Mouse (Mus musculus) intestine, embryonic 16.5 days (tissue): ENCODE results near the gene Fam161a. TPM values are rescaled to one million over a fixed set of nuclear protein-coding genes. Genes with fewer than 3 reads are reported as not detected.

Experiments used
- ATAC-seq: fragments of 200-750 bp; cut with Nextera tagmentation; 2 replicates; pipeline ENCODE4 v1.8.0; 2017; ENCODE audit warnings: moderate TSS enrichment, moderate library complexity
- H3K27ac ChIP-seq: fragments of 300-500 bp; sonication (generic); 2 replicates; pipeline ENCODE4 v1.5.1; 2014; ENCODE audit warnings: mild to moderate bottlenecking, low read length
- H3K27me3 ChIP-seq: fragments of 300-500 bp; sonication (generic); replicated peaks from 2 replicates; pipeline ENCODE4 v1.6.1; 2014; ENCODE audit warnings: low read length, control low read depth, mixed read lengths; ENCODE audit not compliant: control insufficient read depth, insufficient read depth
- H3K36me3 ChIP-seq: fragments of 300-500 bp; sonication (generic); 2 replicates; pipeline ENCODE4 v1.6.1; 2014; ENCODE audit warnings: low read length, control low read depth; ENCODE audit not compliant: control insufficient read depth, insufficient read depth
- H3K4me1 ChIP-seq: fragments of 300-500 bp; sonication (generic); 2 replicates; pipeline ENCODE4 v1.6.1; 2014; ENCODE audit warnings: low read length, control low read depth, mixed read lengths; ENCODE audit not compliant: control insufficient read depth, insufficient read depth
- H3K4me2 ChIP-seq: fragments of 300-500 bp; sonication (generic); 2 replicates; pipeline ENCODE4 v1.6.1; 2014; ENCODE audit warnings: low read depth, low read length, control low read depth
- H3K4me3 ChIP-seq: fragments of 300-500 bp; sonication (generic); 2 replicates; pipeline ENCODE4 v1.5.1; 2014; ENCODE audit warnings: mild to moderate bottlenecking, low read length
- H3K9ac ChIP-seq: fragments of 300-500 bp; sonication (generic); 2 replicates; pipeline ENCODE4 v1.6.1; 2014; ENCODE audit warnings: low read depth, low read length
- H3K9me3 ChIP-seq: fragments of 300-500 bp; sonication (generic); 2 replicates; pipeline ENCODE4 v1.6.1; 2016; ENCODE audit warnings: low read length, control low read depth; ENCODE audit not compliant: control insufficient read depth
- WGBS: fragments of 180-500 bp; shearing (Covaris S2); extraction: QIAGEN DNeasy Blood & Tissue Kit; methylation state at CpG from one replicate; pipeline ENCODE4 v1.1.7; 2014; 5-methylcytosine and 5-hydroxymethylcytosine counted together
- polyA plus RNA-seq: library from polyadenylated mRNA; unstranded; fragments of >200 nt; fragmentation: Nextera tagmentation; extraction: Ambion mirVana; gene quantifications from 2 replicates; pipeline ENCODE4 v1.2.1, GENCODE M21; 2015

The Fam161a gene
- polyA plus RNA-seq, 1 experiment from 2014 or later = 2.7 TPM

DNA sequence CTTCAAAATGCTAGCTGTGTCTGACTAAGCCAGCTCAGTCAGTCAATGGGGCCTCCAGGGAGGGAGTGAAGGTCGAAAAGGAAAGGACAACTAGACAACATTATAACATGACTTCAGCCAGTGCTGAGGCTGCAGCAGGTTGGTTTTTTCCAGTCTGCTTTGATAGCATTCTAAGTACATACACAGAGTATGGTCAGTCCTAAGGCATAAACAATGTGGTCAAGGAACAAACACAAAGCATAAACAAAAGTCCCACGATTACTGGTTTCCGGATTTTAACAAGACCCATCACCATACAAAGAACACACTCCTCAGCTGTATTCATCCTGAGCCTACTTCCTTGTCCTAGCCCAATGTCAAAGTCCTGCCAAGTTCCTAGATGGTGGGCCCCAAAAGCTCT is 21.8 kb upstream of the Fam161a start:
- Histone ChIP-seq H3K4me1 (peaks cover 6% of the 10 kb centered on the region), H3K4me2 (no peak overlapping the region), H3K4me3 (no peak overlapping the region), H3K36me3 (no peaks in the 10 kb centered on the region), H3K9ac (no peak overlapping the region), H3K27me3 (no peaks in the 10 kb centered on the region), H3K9me3 (no peaks in the 10 kb centered on the region), H3K27ac (no peak overlapping the region)
- ATAC-seq = no peak
- 70% methylated on average over 3 of the region's 3 CpGs for WGBS

- WGBS = 39% methylated on average over 2 of the region's 2 CpGs
- Histone ChIP-seq H3K36me3 (no peaks in the 10 kb centered on the region), H3K27ac (no peak overlapping the region), H3K9ac (no peak overlapping the region), H3K4me1 (peaks cover 5% of the 10 kb centered on the region), H3K27me3 (no peaks in the 10 kb centered on the region), H3K4me2 (no peak overlapping the region), H3K9me3 (no peaks in the 10 kb centered on the region), H3K4me3 (no peak overlapping the region)
- ATAC-seq = no peak
Measured at GRCm38 (mm10) chr11:22987357-22987756, 20.0 kb upstream of the Fam161a start.

DNA sequence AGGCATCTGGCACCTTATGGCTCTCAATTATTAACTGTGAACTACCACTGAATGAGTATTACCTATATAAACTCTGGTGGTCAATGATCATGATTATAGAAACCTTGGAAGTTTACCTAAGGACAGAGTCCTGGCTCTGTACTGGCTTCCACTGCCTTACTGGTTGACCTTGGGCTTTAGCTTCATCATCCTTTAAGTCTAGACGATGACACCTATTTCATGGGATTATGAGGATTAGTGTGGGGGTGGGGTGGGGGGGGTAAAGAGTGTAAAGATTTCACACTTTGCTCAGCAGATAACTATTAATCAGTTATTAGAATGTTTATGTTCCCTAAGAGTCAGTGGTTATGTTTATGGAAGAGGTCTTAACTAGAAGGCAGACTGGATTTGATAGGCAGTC is 17.5 kb upstream of the Fam161a start:
- no peaks in the 10 kb centered on the region for H3K27me3 ChIP-seq
- H3K4me1 ChIP-seq = peaks cover 5% of the 10 kb centered on the region
- peak overlapping the region; percentile 93 for H3K27ac ChIP-seq
- WGBS = 35% methylated on average over 1 of the region's 1 CpGs
- peak overlapping the region; percentile 88 for H3K4me3 ChIP-seq
- peaks cover 3% of the 10 kb centered on the region; the same call in 1 of the 2 replicates for H3K36me3 ChIP-seq
- no peaks in the 10 kb centered on the region for H3K9me3 ChIP-seq
- peak overlapping the region; percentile 93 for H3K9ac ChIP-seq
- peak overlapping the region; percentile 82 for H3K4me2 ChIP-seq
- 0 out of 2 replicates have a peak, but pooled peaks have one; percentile 6 for ATAC-seq

DNA sequence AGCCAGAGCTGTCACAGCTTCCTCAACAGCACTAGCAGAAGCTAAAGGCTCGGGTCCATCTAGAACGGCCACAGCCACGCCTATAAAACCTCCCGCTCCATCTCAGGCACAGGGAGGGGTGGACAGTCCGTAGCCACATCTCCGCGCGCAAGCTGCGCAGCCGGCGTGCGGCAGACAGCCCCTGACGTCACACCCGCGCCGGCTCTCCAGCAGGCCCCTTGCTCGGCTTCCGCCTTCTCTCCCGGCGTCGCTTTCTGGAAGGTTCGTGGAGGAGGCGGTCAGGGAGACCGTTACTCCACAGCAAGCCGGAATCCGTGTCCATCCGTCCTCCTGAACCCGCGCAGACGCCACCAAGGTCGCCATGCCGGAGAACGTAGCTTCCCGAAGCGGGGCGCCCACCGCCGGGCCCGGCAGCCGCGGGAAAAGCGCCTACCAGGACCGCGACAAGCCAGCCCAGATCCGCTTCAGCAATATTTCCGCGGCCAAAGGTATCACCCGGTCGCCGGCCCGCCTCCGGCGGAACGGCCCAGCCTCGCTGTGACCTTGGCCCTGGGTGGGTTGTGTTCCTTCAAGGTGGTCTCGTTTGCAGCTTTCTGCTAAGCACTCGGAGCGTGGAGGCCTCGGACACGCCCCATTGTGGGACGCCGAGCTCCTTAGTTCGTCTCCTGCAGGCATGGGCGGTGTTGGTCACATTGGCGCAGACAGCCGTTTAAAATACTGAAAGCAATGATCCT is 16.8 kb upstream of the Fam161a start, which contains the start of gene Cct4:
Gene Cct4 (plus strand): TSS at position 127 of the 734 bp plus-strand sequence.
- peaks cover 5% of the 10 kb centered on the region for H3K4me1 ChIP-seq
- H3K9ac ChIP-seq = peak within 1 kb of the TSS; percentile 93
- no peaks in the 10 kb centered on the region for H3K27me3 ChIP-seq
- peak; percentile 99 for ATAC-seq
- peak within 1 kb of the TSS; percentile 82 for H3K4me2 ChIP-seq
- WGBS = under 1% methylated on average over 66 of the region's 66 CpGs
- no peaks in the 10 kb centered on the region for H3K9me3 ChIP-seq
- H3K36me3 ChIP-seq = peaks cover 3% of the 10 kb centered on the region; the same call in 1 of the 2 replicates
- peak within 1 kb of the TSS; percentile 88 for H3K4me3 ChIP-seq
- peak within 1 kb of the TSS; percentile 93 for H3K27ac ChIP-seq

- H3K27ac ChIP-seq = no peak overlapping the region
- 8% methylated on average over 14 of the region's 14 CpGs for WGBS
- no peaks in the 10 kb centered on the region for H3K9me3 ChIP-seq
- H3K36me3 ChIP-seq = peaks cover 5% of the 10 kb centered on the region; the same call in 1 of the 2 replicates
- H3K9ac ChIP-seq = peak overlapping the region; percentile 93
- ATAC-seq = no peak
- peak overlapping the region; percentile 88 for H3K4me3 ChIP-seq
- H3K4me2 ChIP-seq = peak overlapping the region; percentile 82
- H3K4me1 ChIP-seq = peaks cover 5% of the 10 kb centered on the region
- no peaks in the 10 kb centered on the region for H3K27me3 ChIP-seq
Measured at GRCm38 (mm10) chr11:22991218-22991835, 16.0 kb upstream of the Fam161a start.

DNA sequence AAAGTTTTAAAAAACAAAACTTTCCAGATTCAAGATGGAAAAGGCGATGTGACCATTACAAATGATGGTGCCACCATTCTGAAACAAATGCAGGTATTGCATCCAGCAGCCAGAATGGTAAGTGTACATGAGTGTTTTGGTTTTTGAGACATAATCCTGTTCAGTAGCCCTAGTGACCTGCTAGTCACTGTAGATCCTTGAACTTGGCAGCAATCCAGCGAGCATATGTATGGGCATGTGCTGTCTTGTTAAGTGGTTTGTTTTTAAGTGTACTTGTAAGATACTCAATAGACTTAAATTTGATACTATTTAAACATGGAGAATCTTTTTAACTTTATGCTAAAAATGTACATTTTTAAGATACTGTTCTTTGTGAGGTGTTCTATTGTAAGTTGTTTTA is 13.1 kb upstream of the Fam161a start:
- ATAC-seq = no peak
- WGBS = 87% methylated on average over 2 of the region's 2 CpGs
- Histone ChIP-seq H3K27me3 (no peaks in the 10 kb centered on the region), H3K9ac (no peak overlapping the region), H3K9me3 (no peaks in the 10 kb centered on the region), H3K4me2 (no peak overlapping the region), H3K4me3 (no peak overlapping the region), H3K4me1 (peaks cover 5% of the 10 kb centered on the region), H3K36me3 (peaks cover 21% of the 10 kb centered on the region; the same call in 1 of the 2 replicates), H3K27ac (no peak overlapping the region)

GRCm38 (mm10) chr11:22995461-22995860 is 11.9 kb upstream of the Fam161a start:
- no peaks in the 10 kb centered on the region for H3K27me3 ChIP-seq
- ATAC-seq = no peak
- peaks cover 5% of the 10 kb centered on the region for H3K4me1 ChIP-seq
- H3K4me3 ChIP-seq = no peak overlapping the region
- H3K9ac ChIP-seq = no peak overlapping the region
- H3K9me3 ChIP-seq = no peaks in the 10 kb centered on the region
- H3K4me2 ChIP-seq = no peak overlapping the region
- no peak overlapping the region for H3K27ac ChIP-seq
- H3K36me3 ChIP-seq = peaks cover 21% of the 10 kb centered on the region; the same call in 1 of the 2 replicates
- whole genome bisulfite sequencing = 96% methylated on average over 4 of the region's 4 CpGs

DNA sequence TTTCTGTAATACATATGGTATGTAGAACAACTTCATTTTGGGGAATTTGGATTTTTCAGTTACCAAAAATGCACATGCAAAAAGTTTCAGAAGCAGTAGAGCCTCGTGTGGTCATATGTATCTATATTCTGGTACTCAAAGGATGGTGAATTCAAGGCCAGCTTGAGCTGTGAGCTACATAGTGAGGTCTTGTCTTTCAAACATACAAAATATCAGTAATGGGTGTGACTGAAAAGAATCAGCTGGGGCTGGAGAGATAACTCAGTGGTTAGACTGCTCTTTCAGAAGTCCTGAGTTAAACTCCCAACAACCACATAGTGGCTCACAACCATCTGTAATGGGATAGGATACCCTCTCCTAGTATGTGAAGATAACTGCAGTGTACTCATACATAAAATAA is 9.0 kb upstream of the Fam161a start:
- ATAC-seq = no peak
- Histone ChIP-seq H3K27ac (no peak overlapping the region), H3K4me2 (no peak overlapping the region), H3K36me3 (peaks cover 29% of the 10 kb centered on the region), H3K27me3 (no peaks in the 10 kb centered on the region), H3K9me3 (no peaks in the 10 kb centered on the region), H3K4me3 (no peak overlapping the region), H3K9ac (no peak overlapping the region), H3K4me1 (no peaks in the 10 kb centered on the region)
- WGBS = 76% methylated on average over 1 of the region's 1 CpGs

DNA sequence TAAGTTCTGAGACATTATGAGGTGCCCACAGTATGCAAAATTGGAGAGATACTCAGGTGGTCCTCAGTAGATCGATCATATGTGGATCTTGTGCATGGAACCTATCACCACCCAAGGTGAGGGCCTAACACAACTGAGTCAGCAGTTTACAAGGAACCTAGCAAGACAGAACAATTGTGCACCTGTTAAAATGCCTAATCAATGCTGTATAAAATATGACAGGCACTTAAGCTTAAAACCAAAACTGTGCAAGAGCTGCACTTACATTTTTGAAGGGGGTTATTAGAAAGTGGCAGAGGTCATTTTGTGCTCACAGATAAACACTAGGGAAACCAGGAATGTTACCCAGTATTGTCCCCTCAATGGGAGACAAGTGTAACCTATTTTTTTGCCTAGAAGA is 2.1 kb upstream of the Fam161a start:
- 86% methylated on average over 1 of the region's 1 CpGs for WGBS
- Histone ChIP-seq H3K4me1 (peaks cover 5% of the 10 kb centered on the region; the same call in 1 of the 2 replicates), H3K36me3 (peaks cover 13% of the 10 kb centered on the region), H3K4me2 (no peak overlapping the region), H3K4me3 (no peak overlapping the region), H3K9ac (no peak overlapping the region), H3K9me3 (no peaks in the 10 kb centered on the region), H3K27ac (no peak overlapping the region), H3K27me3 (no peaks in the 10 kb centered on the region)
- ATAC-seq = no peak
